Mouse (Mus musculus): ENCODE results near the gene Selenof. TPM values are rescaled to one million over a fixed set of nuclear protein-coding genes. Genes with fewer than 3 reads are reported as not detected.

The Selenof gene
- total RNA-seq, 2 experiments from 2014 or later, result 272 to 276 TPM

DNA sequence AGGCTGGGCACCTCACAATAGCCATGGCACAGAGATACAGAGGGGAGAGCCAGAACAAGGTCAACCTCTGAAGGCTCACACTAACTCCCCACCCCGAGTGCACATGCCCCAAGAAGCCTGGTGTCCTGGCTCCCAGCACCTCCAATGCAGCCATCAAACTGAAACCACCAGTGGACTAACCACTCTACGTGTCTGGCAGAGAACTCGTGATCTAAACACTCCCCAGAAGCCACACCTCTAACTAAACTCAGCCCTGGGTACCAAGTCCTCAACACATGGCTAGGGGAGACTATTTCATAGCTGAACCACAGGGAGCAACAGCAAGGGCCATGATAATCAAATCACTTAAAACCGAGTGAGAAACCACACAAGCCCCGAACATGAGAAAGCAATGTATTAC lies 11.8 kb upstream of the Selenof start:
- DNase-seq (ENCODE audit: low spot score in 2 of 2), result no peak
- intact Hi-C loops (cut with DNase I), result no loop called here

- intact Hi-C loops (cut with DNase I), result no loop called here
- DNase-seq (ENCODE audit: low spot score in 2 of 2), result no peak
These were observed 8.4 kb upstream of the Selenof start for GRCm38 (mm10) chr3:144561511-144562250.

- DNase-seq (ENCODE audit: low spot score in 2 of 2), result no peak
- intact Hi-C loops (cut with DNase I), result no loop called here
These were observed 6.2 kb upstream of the Selenof start for GRCm38 (mm10) chr3:144563916-144564315.

- no peak for DNase-seq (ENCODE audit: low spot score in 2 of 2)
- intact Hi-C loops (cut with DNase I), result loop anchor here (5.0 kb wide), 2 partner anchors 33 to 52 kb away; no protein-coding TSS in a partner anchor
These were observed 4.9 kb upstream of the Selenof start for GRCm38 (mm10) chr3:144565212-144565611.

GRCm38 (mm10) chr3:144568861-144569361 lies 1.2 kb upstream of the Selenof start:
- intact Hi-C loops (cut with DNase I), result loop anchor here (5.0 kb wide), 2 partner anchors 37 to 48 kb away; no protein-coding TSS in a partner anchor
- DNase-seq (ENCODE audit: low spot score in 2 of 2), result no peak

GRCm38 (mm10) chr3:144569401-144569971 lies 618 bp upstream of the Selenof start:
- intact Hi-C loops (cut with DNase I), result loop anchor here (5.0 kb wide), 2 partner anchors 37 to 48 kb away; no protein-coding TSS in a partner anchor
- DNase-seq (ENCODE audit: low spot score in 2 of 2), result peak; percentile 23 to 36

DNA sequence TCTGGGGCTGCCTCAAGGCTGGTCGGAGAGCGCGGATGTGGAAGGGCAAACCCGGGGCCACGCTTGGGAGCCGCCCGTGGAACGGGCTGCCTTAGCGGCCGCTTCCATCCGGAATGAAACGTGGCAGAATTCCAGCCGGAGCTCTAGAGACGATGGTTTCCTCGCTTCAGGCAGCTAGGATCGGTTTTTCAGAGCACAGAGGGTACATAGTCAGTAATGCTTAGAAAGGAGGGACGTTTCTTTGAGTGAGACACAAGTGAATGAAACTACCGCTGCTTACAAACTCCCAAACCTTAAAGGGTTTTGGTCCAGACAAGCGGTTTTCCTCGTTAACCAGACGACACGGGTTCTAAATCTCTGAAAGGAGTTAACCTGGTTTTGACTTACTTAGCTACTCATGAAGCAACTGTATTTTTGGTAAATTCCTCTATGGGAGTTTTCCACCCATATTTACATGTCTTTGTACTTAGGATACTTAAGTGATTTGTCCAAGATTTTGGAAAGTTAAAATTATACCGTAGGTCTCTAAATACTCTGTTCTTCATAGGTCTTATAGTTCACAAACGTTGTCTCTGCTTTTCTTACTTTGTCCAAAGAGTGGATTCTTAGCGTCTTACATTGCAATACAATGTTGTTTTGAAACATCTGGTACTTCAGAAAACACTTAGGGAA lies 848 bp downstream of the Selenof start:
- intact Hi-C loops (cut with DNase I), result no loop called here

DNA sequence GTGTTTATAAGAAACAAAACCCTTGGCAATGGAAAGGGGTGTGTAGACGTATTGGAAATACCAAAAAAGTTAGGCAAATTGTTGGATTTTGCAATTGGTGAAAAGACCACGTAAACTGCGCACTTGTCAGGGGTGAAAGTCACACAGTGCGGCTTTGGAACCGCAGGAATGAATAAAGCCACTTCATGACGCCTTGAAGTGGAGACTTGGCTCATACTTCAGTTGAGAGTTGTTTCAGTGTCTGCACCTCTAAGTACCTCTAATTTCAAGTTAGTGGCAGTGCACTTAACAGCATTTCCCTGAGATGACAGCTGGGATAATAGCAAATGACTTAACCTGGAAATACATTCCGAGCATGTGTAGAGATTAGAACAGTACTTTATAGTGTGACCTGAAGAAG lies 4.2 kb downstream of the Selenof start:
- intact Hi-C loops (cut with DNase I), result no loop called here

More for the DNA sequence above, 848 bp downstream of the Selenof start:
- DNase-seq (ENCODE audit: low spot score in 2 of 2), result no peak

GRCm38 (mm10) chr3:144577366-144578340 lies 7.5 kb downstream of the Selenof start:
- no peak for DNase-seq (ENCODE audit: low spot score in 2 of 2)
- intact Hi-C loops (cut with DNase I), result no loop called here

More for the DNA sequence above, 4.2 kb downstream of the Selenof start:
- no peak for DNase-seq (ENCODE audit: low spot score in 2 of 2)

GRCm38 (mm10) chr3:144578921-144579320 lies 8.8 kb downstream of the Selenof start:
- no peak for DNase-seq (ENCODE audit: low spot score in 2 of 2)
- intact Hi-C loops (cut with DNase I), result no loop called here

DNA sequence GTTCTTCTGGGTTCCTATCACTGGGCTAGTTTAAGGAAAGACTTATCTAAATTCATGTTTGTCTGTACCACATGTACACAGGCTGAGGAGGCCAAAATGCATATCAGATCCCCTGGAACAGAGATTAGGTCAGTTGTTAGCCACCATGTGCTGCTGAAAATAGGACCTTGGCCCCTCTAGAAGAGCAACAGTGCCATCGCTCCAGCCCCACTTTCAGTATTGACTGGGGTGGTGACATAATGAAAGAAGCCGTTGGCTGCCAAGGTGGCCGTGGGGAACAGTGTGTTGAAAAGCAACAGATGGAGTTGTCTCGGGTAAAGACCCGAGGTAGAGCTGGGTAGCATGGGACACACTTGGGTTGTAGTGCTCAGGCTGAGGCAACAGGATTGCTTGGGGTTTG lies 9.7 kb downstream of the Selenof start:
- no peak for DNase-seq (ENCODE audit: low spot score in 2 of 2)
- intact Hi-C loops (cut with DNase I), result no loop called here

DNA sequence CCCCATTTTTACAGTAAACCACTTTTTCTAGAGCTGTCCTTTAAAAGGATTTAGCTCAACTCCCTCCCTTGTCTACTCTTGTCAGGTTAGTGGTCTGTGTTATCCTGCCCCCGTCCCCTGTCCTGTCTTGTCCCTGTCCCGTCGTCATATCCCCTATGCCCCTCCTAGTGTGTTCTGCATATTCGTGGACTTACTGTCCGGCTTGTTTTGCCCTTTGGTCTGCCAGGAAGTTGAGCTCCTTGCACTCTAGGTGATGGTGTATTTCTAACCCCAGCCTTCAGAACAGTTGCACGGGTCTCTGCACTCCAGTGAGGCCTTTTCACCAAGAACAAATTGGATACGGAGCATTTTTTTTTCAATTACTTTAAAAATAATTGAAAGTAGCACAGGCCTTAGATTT lies 10.2 kb downstream of the Selenof start:
- DNase-seq (ENCODE audit: low spot score in 2 of 2), result no peak
- intact Hi-C loops (cut with DNase I), result no loop called here

- intact Hi-C loops (cut with DNase I), result no loop called here
- DNase-seq (ENCODE audit: low spot score in 2 of 2), result no peak
These were observed 11.7 kb downstream of the Selenof start for GRCm38 (mm10) chr3:144581842-144582241.

- intact Hi-C loops (cut with DNase I), result no loop called here
- DNase-seq (ENCODE audit: low spot score in 2 of 2), result no peak
These were observed 12.2 kb downstream of the Selenof start for GRCm38 (mm10) chr3:144582306-144582705.

- intact Hi-C loops (cut with DNase I), result no loop called here
- no peak for DNase-seq (ENCODE audit: low spot score in 2 of 2)
These were observed 13.7 kb downstream of the Selenof start for GRCm38 (mm10) chr3:144583789-144584188.

- DNase-seq (ENCODE audit: low spot score in 2 of 2), result peak in 1 of 2 experiments; percentile 16
- intact Hi-C loops (cut with DNase I), result no loop called here
These were observed 14.9 kb downstream of the Selenof start for GRCm38 (mm10) chr3:144584789-144585553.

DNA sequence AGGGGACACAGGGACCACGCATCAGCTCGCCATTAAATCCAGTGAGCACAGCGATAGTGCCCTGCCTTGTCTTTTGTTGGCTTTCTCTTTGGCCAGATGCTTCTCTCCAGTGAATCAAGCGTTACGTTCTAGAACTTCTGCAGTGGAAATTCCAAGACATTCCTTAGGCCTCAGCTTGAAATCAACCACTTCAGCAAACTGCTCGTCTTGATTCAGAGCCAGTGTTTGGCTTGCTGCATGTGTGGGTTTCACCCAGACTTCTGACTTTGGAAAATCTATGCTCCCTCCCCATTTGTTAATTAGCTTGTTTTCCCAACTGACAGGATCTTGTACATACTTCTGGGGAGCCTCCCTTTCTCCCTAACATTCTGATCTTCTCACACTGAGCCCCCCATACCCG lies 16.6 kb downstream of the Selenof start:
- intact Hi-C loops (cut with DNase I), result no loop called here
- DNase-seq (ENCODE audit: low spot score in 2 of 2), result peak in 1 of 2 experiments; percentile 18

GRCm38 (mm10) chr3:144589189-144589890 lies 19.2 kb downstream of the Selenof start:
- DNase-seq (ENCODE audit: low spot score in 2 of 2), result no peak
- intact Hi-C loops (cut with DNase I), result no loop called here

Data from left cerebral cortex, postnatal 14 days (tissue).